Mouse (Mus musculus) bone marrow macrophage, adult 2 months (primary cell): ENCODE measurements at regions not wholly inside any gene's neighbourhood (a gene's known extent, or its start where the extent isn't known, plus 50 kb on each side); places are given as distances from the start of the nearest gene placed in this dataset.

Experiments used
- CTCF ChIP-seq: IDR thresholded peaks from 2 replicates; pipeline ENCODE4 v1.5.1; 2012; ENCODE audit warnings: low read depth, mild to moderate bottlenecking, low read length, moderate library complexity
- POLR2A ChIP-seq: IDR thresholded peaks from 2 replicates; pipeline ENCODE4 v1.6.1; 2012; ENCODE audit warnings: mild to moderate bottlenecking, low read depth, low read length, borderline replicate concordance

DNA sequence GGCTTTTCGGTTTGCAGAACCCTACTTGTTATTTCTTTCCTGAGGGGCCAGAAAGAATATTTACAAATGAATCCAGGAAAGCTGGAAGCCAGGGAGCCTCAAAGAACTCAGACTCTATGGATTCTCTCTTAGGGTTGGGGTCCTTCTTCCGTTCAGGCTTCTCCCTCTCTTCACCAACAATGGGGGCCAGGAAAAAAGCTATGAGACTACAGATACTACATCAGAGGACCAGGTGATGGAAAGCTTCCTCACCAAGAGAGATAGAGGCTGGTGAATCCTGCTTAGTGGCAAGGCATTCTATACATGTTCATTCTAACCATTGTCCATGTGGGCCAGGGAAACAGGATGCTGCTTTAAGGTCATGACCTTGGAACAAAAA is 434.9 kb downstream of the Cmpk2 start:
- TF ChIP-seq CTCF = no peak
- TF ChIP-seq POLR2A = no peak
